Mouse (Mus musculus): Measurements from ENCODE around the gene Zfp536.

DNA sequence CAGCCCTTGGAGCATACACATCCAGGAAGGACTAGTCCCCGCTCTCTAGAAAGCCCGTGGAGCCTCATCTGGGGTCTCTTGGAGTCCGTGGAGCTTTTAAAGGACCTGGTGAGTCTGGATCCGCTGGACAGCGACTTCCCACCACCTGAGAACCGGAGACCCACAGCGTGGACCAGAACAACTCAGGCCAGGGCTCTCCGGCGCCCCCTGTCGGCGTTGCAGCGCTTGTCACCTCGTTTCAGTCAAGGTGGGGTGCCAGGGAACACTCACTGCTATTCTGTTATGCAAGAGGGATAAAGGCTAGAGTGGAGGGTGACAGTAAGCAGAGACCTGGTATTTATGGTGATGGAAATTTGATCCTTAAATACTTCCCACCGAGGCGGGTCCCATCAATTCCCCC lies 2.1 kb upstream of the Zfp536 start:
- peak; percentile 87 for TF ChIP-seq CTCF (IDR thresholded peaks at IDR 0.05; ENCODE audit: low read depth)
- no peak for TF ChIP-seq EP300 (IDR thresholded peaks at IDR 0.05; ENCODE audit: low read depth)

All from heart, postnatal 0 days (tissue).